Mouse (Mus musculus) stomach, postnatal 0 days (tissue): ENCODE data around the gene Utp4. TPM values are rescaled to one million over a fixed set of nuclear protein-coding genes. Genes with fewer than 3 reads are reported as not detected.
A peak's percentile ranks its signal among the peaks of the same experiment; 100 is the strongest.

Experiments
- ATAC-seq: fragments of 200-750 bp; cut with Nextera tagmentation; 2 replicates; pipeline ENCODE4 v1.8.0; 2017; ENCODE audit not compliant: low FRiP score, low TSS enrichment
- DNase-seq: peaks from one replicate; pipeline ENCODE4 v3.0.0-alpha.2; 2016; ENCODE audit warnings: low spot score
- H3K27ac ChIP-seq: fragments of 300-500 bp; sonication (generic); replicated peaks from 2 replicates; pipeline ENCODE4 v1.5.1; 2014; ENCODE audit warnings: mild to moderate bottlenecking, control low read depth
- H3K27me3 ChIP-seq: fragments of 300-500 bp; sonication (generic); 2 replicates; pipeline ENCODE4 v1.6.1; 2014; ENCODE audit warnings: low read length; ENCODE audit not compliant: control insufficient read depth, insufficient read depth
- H3K36me3 ChIP-seq: fragments of 300-500 bp; sonication (generic); 2 replicates; pipeline ENCODE4 v1.6.1; 2014; ENCODE audit warnings: low read length, mixed read lengths; ENCODE audit not compliant: control insufficient read depth, insufficient read depth
- H3K4me1 ChIP-seq: fragments of 300-500 bp; sonication (generic); replicated peaks from 2 replicates; pipeline ENCODE4 v1.6.1; 2014; ENCODE audit warnings: antibody characterized with exemption; ENCODE audit not compliant: control insufficient read depth, insufficient read depth
- H3K4me2 ChIP-seq: fragments of 300-500 bp; sonication (generic); replicated peaks from 2 replicates; pipeline ENCODE4 v1.6.1; 2014; ENCODE audit warnings: low read depth, mild to moderate bottlenecking, control low read depth, moderate library complexity
- H3K4me3 ChIP-seq: fragments of 300-500 bp; sonication (generic); 2 replicates; pipeline ENCODE4 v1.5.1; 2014; ENCODE audit warnings: low read depth, low read length, control low read depth
- H3K9ac ChIP-seq: fragments of 300-500 bp; sonication (generic); 2 replicates; pipeline ENCODE4 v1.6.1; 2014; ENCODE audit warnings: mild to moderate bottlenecking, low read length, control low read depth, mixed read lengths
- H3K9me3 ChIP-seq: fragments of 300-500 bp; sonication (generic); 2 replicates; pipeline ENCODE4 v1.6.1; 2016; ENCODE audit warnings: low read length; ENCODE audit not compliant: control insufficient read depth
- CTCF ChIP-seq: IDR thresholded peaks from 2 replicates; pipeline ENCODE4 v1.5.1; 2016; ENCODE audit warnings: antibody characterized with exemption, low read depth, mild to moderate bottlenecking, moderate library complexity
- EP300 ChIP-seq: optimal IDR thresholded peaks from 2 replicates; pipeline ENCODE3; 2016; ENCODE audit warnings: antibody characterized with exemption
- WGBS: fragments of 180-500 bp; shearing (Covaris S2); extraction: QIAGEN DNeasy Blood & Tissue Kit; methylation state at CpG from one replicate; pipeline ENCODE4 v1.1.7; 2014; 5-methylcytosine and 5-hydroxymethylcytosine counted together
- polyA plus RNA-seq: library from polyadenylated mRNA; unstranded; fragments of >200 nt; fragmentation: Nextera tagmentation; extraction: Ambion mirVana; gene quantifications from 2 replicates; pipeline ENCODE4 v1.2.1, GENCODE M21; 2015

The Utp4 gene
- polyA plus RNA-seq, 1 experiment from 2014 or later: 30.4 TPM

DNA sequence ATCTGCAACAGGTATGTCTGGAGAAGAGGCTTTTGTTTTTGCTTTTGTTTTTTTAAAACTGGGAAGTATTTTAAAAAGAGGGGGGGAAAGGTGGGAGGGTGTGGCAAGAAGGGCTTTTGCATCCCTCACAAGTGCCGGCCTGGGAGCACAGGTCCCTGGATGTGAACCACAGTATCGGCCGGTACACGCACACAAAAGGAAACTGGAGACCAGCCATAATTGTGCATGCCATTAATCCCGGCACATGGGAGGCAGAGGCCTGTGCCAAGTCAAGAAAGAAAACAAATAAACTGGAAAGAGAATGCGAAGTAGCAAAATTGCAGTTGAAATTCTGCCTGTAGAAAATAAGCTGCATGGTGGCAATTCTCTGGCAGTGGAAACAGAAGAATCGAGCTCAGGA, 14.9 kb downstream of the Utp4 start:
- Histone ChIP-seq H3K9me3 (no peaks in the 10 kb centered on the region), H3K27me3 (no peaks in the 10 kb centered on the region), H3K4me2 (no peak overlapping the region), H3K4me1 (no peaks in the 10 kb centered on the region), H3K27ac (no peak overlapping the region), H3K4me3 (no peak overlapping the region), H3K9ac (no peak overlapping the region), H3K36me3 (peaks cover 33% of the 10 kb centered on the region)
- DNase-seq (no peak), ATAC-seq (no peak)
- no peak for TF ChIP-seq CTCF
- no peak for TF ChIP-seq EP300
- 74% methylated on average over 7 of the region's 7 CpGs for WGBS

DNA sequence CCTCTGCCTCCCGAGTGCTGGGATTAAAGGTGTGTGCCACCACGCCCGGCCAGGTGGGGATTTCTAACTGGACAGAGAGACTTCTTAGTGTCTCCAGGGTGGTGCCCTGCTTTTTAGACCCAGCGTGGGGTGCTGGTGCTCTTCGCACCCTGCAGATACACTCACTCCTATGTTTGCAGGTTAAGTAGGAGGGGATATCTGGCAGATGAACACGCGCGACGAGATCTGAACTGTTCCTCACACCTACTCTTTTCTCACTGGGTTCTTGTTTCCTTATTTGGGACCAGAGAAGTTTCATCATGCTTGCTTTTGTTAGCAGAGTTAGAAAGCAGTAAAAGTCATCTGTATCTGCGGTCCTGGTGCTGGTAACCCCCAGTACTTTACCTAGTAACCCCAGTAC, 20.2 kb downstream of the Utp4 start:
- Histone ChIP-seq H3K4me3 (no peak overlapping the region), H3K27ac (no peak overlapping the region), H3K9ac (no peak overlapping the region), H3K36me3 (peaks cover 39% of the 10 kb centered on the region), H3K9me3 (no peaks in the 10 kb centered on the region), H3K27me3 (no peaks in the 10 kb centered on the region), H3K4me1 (no peaks in the 10 kb centered on the region), H3K4me2 (no peak overlapping the region)
- DNase-seq: no peak
- TF ChIP-seq EP300 (no peak), CTCF (no peak)
- ATAC-seq: no peak
- WGBS: 94% methylated on average over 10 of the region's 10 CpGs

DNA sequence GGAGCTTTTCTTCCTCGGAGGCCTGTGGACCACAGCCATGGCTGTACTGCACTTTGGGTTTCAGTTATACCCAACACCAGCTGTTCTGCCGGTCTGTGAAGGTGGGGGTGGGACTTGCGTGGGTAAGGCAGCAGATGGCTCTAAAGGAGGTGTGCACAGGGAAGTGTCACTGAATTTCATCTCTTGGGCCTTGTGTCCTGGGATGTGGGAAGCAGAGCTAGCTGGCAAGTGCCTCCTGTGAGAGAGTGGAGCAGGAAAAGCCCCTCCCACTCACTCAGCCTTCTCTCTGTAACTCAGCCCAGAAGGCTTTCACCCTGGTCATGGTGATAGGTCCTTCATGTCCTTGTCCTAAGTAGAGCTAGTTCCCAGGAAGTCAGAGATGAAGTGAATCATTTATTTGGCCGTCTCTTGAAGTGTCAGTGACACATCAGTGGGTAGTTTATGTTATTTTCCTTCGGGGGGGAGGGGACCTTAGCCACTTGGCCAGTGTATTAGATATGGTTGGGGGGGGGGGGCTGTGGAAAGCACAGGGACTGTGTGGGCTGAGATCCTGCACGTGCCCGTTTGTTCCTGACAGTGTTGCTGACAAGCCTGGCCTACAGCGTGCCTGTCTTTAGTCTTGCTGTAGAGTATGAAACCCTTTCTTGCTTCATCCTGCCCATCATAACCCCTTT, 26.4 kb downstream of the Utp4 start:
- DNase-seq: no peak
- peaks cover 36% of the 10 kb centered on the region for H3K36me3 ChIP-seq
- 0 out of 2 replicates have a peak, but pooled peaks have one; percentile 12 for ATAC-seq
- H3K9me3 ChIP-seq: no peaks in the 10 kb centered on the region
- TF ChIP-seq EP300 (no peak), CTCF (no peak)
- no peak overlapping the region for H3K4me3 ChIP-seq
- no peak overlapping the region for H3K4me2 ChIP-seq
- no peak overlapping the region for H3K9ac ChIP-seq
- no peak overlapping the region for H3K27ac ChIP-seq
- H3K4me1 ChIP-seq: 0 out of 2 replicates have a peak, but pooled peaks cover 5% of the 10 kb centered on the region
- WGBS: 93% methylated on average over 8 of the region's 8 CpGs
- no peaks in the 10 kb centered on the region for H3K27me3 ChIP-seq

DNA sequence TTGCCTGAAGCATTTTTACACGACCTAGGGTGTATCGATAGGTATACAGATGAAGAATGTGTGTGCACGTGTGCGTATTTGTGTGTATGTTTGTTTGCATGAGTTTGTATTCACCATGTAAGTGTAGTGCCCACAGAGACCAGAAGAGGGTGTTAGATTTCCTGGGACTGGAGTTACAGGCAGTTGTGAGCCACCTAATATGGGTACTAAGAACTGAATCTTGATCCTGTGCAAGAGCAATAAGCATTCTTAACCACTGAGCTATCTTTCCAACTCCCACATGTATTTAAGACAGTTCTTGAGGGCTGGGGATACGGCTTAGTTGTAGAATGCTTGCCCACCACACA, 26.9 kb downstream of the Utp4 start:
- no peaks in the 10 kb centered on the region for H3K9me3 ChIP-seq
- no peaks in the 10 kb centered on the region for H3K27me3 ChIP-seq
- 93% methylated on average over 5 of the region's 5 CpGs for WGBS
- no peak overlapping the region for H3K27ac ChIP-seq
- H3K36me3 ChIP-seq: peaks cover 36% of the 10 kb centered on the region
- H3K9ac ChIP-seq: no peak overlapping the region
- DNase-seq: no peak
- ATAC-seq: no peak
- H3K4me1 ChIP-seq: 0 out of 2 replicates have a peak, but pooled peaks cover 5% of the 10 kb centered on the region
- TF ChIP-seq CTCF: peak; percentile 30; the same call in 1 of the 2 replicates
- no peak for TF ChIP-seq EP300
- H3K4me2 ChIP-seq: no peak overlapping the region
- H3K4me3 ChIP-seq: no peak overlapping the region

DNA sequence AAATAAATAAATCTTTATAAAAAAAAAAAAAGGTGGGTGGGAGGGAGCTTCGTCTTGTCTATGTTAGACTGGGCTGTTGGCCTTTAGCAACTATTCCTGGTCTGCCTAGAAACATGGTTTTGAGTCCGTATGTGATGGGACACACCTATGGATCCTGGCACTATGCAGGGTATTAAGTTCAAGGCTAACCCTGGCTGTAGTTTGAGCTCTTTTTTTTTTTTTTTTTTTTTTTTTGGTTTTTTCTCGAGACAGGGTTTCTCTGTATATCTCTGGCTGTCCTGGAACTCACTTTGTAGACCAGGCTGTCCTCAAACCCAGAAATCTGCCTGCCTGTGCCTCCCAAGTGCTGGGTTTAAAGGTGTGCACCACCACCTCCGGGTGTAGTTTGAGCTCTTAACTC, 30.6 kb downstream of the Utp4 start:
- no peak for ATAC-seq
- Histone ChIP-seq H3K9ac (no peak overlapping the region), H3K27me3 (no peaks in the 10 kb centered on the region), H3K4me1 (0 out of 2 replicates have a peak, but pooled peaks cover 5% of the 10 kb centered on the region), H3K4me2 (no peak overlapping the region), H3K9me3 (no peaks in the 10 kb centered on the region), H3K36me3 (peaks cover 10% of the 10 kb centered on the region), H3K27ac (peak overlapping the region; percentile 74), H3K4me3 (no peak overlapping the region)
- WGBS: 81% methylated on average over 4 of the region's 4 CpGs
- no peak for TF ChIP-seq CTCF
- no peak for TF ChIP-seq EP300
- DNase-seq: no peak

DNA sequence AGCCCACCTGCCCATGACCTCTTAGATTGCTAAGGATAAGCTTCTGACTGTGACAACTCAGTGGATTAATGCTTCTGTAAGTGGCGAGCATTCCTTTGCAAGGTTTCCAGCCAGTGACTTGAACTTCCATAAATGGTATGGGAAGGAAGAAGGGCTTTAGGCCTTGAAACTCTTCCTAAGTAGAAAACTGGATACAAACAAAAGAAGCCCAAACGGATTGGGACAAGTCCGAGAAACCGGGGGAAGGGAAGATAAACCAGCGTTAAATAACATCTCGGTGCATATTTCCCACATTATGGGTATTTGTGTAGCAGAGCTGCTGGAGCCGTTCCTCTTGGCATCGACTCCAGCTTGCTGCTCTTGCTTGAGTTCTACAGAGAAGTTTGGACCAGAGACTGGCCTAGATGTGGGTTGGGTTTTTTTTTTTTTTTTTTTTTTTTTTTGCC, 31.5 kb downstream of the Utp4 start:
- Histone ChIP-seq H3K9ac (no peak overlapping the region), H3K4me3 (no peak overlapping the region), H3K36me3 (peaks cover 5% of the 10 kb centered on the region), H3K27me3 (no peaks in the 10 kb centered on the region), H3K27ac (peak overlapping the region; percentile 74), H3K4me2 (no peak overlapping the region), H3K9me3 (no peaks in the 10 kb centered on the region), H3K4me1 (0 out of 2 replicates have a peak, but pooled peaks cover 5% of the 10 kb centered on the region)
- TF ChIP-seq EP300: no peak
- no peak for TF ChIP-seq CTCF
- DNase-seq: no peak
- ATAC-seq: peak; percentile 48; the same call in 1 of the 2 replicates
- 28% methylated on average over 8 of the region's 8 CpGs for WGBS
